Mouse (Mus musculus) cortical plate, adult 2 months (tissue): ENCODE data around the gene Mrpl34.

Source experiments
- CTCF ChIP-seq: fragments of 200-500 bp; IDR thresholded peaks from 2 replicates; pipeline ENCODE4 v1.5.1; 2011; ENCODE audit warnings: mild to moderate bottlenecking, control low read depth, low read length; ENCODE audit not compliant: insufficient read depth; ENCODE audit errors: extremely low read depth
- POLR2A ChIP-seq: fragments of 200-500 bp; IDR thresholded peaks from 2 replicates; pipeline ENCODE4 v1.6.1; 2011; ENCODE audit warnings: mild to moderate bottlenecking, low read length, control low read depth; ENCODE audit not compliant: insufficient read depth; ENCODE audit errors: extremely low read depth

- TF ChIP-seq POLR2A (no peak), CTCF (no peak)
Measured at GRCm38 (mm10) chr8:71437041-71437440, 27.7 kb upstream of the Mrpl34 start.
